Mouse (Mus musculus) spleen, adult 2 months (tissue): ENCODE results near the gene Bglap2. TPM values are rescaled to one million over a fixed set of nuclear protein-coding genes. Genes with fewer than 3 reads are reported as not detected.
"Not testable (repeated sequence)": the region's sequence is repeated elsewhere in the genome, so short reads cannot be mapped to it uniquely, and the experiment has no call there.

Source experiments
- DNase-seq, 2 experiments: peaks; one replicate each; pipeline versions ENCODE4 v3.0.0 to v3.0.0-alpha.2; 2012 to 2021; ENCODE audit warnings: low spot score in 2 of 2, low read depth in 1 of 2
- H3K27ac ChIP-seq: fragments of 200-500 bp; 2 replicates; pipeline ENCODE4 v1.5.1; 2012; ENCODE audit warnings: low read length, inconsistent platforms; ENCODE audit not compliant: insufficient read depth
- H3K27me3 ChIP-seq: fragments of 200-500 bp; 2 replicates; pipeline ENCODE4 v1.6.1; 2012; ENCODE audit warnings: mild to moderate bottlenecking, moderate library complexity, low read length, inconsistent platforms; ENCODE audit not compliant: control insufficient read depth, insufficient read depth
- H3K36me3 ChIP-seq: fragments of 200-500 bp; 2 replicates; pipeline ENCODE4 v1.6.1; 2012; ENCODE audit warnings: mild to moderate bottlenecking, low read length, inconsistent platforms; ENCODE audit not compliant: control insufficient read depth, insufficient read depth
- H3K4me1 ChIP-seq: fragments of 200-500 bp; 2 replicates; pipeline ENCODE4 v1.6.1; 2011; ENCODE audit warnings: inconsistent platforms; ENCODE audit not compliant: control insufficient read depth, insufficient read depth, insufficient read length
- H3K4me3 ChIP-seq: fragments of 200-500 bp; 2 replicates; pipeline ENCODE4 v1.5.1; 2011; ENCODE audit warnings: mild to moderate bottlenecking, inconsistent platforms; ENCODE audit not compliant: insufficient read depth, insufficient read length; ENCODE audit errors: extremely low read depth
- CTCF ChIP-seq: fragments of 200-500 bp; IDR thresholded peaks from 2 replicates; pipeline ENCODE4 v1.5.1; 2011; ENCODE audit warnings: mild to moderate bottlenecking, inconsistent platforms; ENCODE audit not compliant: insufficient read depth, insufficient read length, insufficient replicate concordance; ENCODE audit errors: extremely low read depth
- POLR2A ChIP-seq: fragments of 200-500 bp; IDR thresholded peaks from 2 replicates; pipeline ENCODE4 v1.6.1; 2011; ENCODE audit warnings: low read depth, low read length, inconsistent platforms
- WGBS: fragments of 180-500 bp; shearing (Covaris S2); methylation state at CpG from one replicate; pipeline ENCODE4 v1.1.7; 2018; 5-methylcytosine and 5-hydroxymethylcytosine counted together
- polyA plus RNA-seq: library from polyadenylated mRNA; depleted of rRNA; stranded (reverse); fragments of >200 nt; gene quantifications from 2 replicates; pipeline ENCODE4 v1.2.3, GENCODE M21; 2012; rRNA removed

The Bglap2 gene
- polyA plus RNA-seq, result not detected in 2 replicates

GRCm38 (mm10) chr3:88378599-88378998 lies at the start of gene Bglap2:
Bglap2 (minus strand) TSS chr3:88378699.
- H3K4me1 ChIP-seq, DNase-seq, H3K27ac ChIP-seq, H3K27me3 ChIP-seq, H3K36me3 ChIP-seq, H3K4me3 ChIP-seq: not testable (repeated sequence)
- WGBS, result 87% methylated on average over 5 of the region's 5 CpGs

GRCm38 (mm10) chr3:88427342-88427905 lies 48.9 kb upstream of the Bglap2 start:
- H3K4me3 ChIP-seq, result no peak overlapping the region
- 65% methylated on average over 4 of the region's 4 CpGs for WGBS
- no peaks in the 10 kb centered on the region for H3K27me3 ChIP-seq
- no peak overlapping the region for H3K27ac ChIP-seq
- H3K36me3 ChIP-seq, result no peaks in the 10 kb centered on the region
- no peak for DNase-seq
- H3K4me1 ChIP-seq, result peaks cover 8% of the 10 kb centered on the region; the same call in 1 of the 2 replicates
- TF ChIP-seq POLR2A, result no peak
- TF ChIP-seq CTCF, result no peak

- Histone ChIP-seq H3K4me1 (peaks cover 8% of the 10 kb centered on the region; the same call in 1 of the 2 replicates), H3K27ac (no peak overlapping the region), H3K4me3 (no peak overlapping the region), H3K27me3 (no peaks in the 10 kb centered on the region), H3K36me3 (peaks cover 3% of the 10 kb centered on the region)
- 80% methylated on average over 10 of the region's 10 CpGs for WGBS
- no peak for TF ChIP-seq CTCF
- TF ChIP-seq POLR2A, result no peak
- no peak for DNase-seq
Measured at GRCm38 (mm10) chr3:88425708-88426420, 47.4 kb upstream of the Bglap2 start.

- H3K4me3 ChIP-seq, result no peak overlapping the region
- peaks cover 8% of the 10 kb centered on the region for H3K36me3 ChIP-seq
- 29% methylated on average over 2 of the region's 2 CpGs for WGBS
- H3K27me3 ChIP-seq, result no peaks in the 10 kb centered on the region
- DNase-seq, result no peak
- TF ChIP-seq POLR2A (no peak), CTCF (no peak)
- H3K4me1 ChIP-seq, result peaks cover 8% of the 10 kb centered on the region; the same call in 1 of the 2 replicates
- no peak overlapping the region for H3K27ac ChIP-seq
Measured at GRCm38 (mm10) chr3:88425330-88425689, 46.8 kb upstream of the Bglap2 start.

GRCm38 (mm10) chr3:88424605-88425329 lies 46.3 kb upstream of the Bglap2 start, which contains the start of gene Slc25a44:
Slc25a44 (minus strand) TSS chr3:88425139.
- DNase-seq, result peak; percentile 94
- Histone ChIP-seq H3K36me3 (peaks cover 12% of the 10 kb centered on the region), H3K4me1 (peaks cover 8% of the 10 kb centered on the region; the same call in 1 of the 2 replicates), H3K4me3 (peak within 1 kb of the TSS; percentile 84), H3K27ac (no peak within 1 kb of the TSS), H3K27me3 (no peaks in the 10 kb centered on the region)
- WGBS, result under 1% methylated on average over 35 of the region's 35 CpGs
- TF ChIP-seq POLR2A (peak; percentile 42), CTCF (no peak)

GRCm38 (mm10) chr3:88422020-88422720 lies 43.7 kb upstream of the Bglap2 start:
- H3K4me1 ChIP-seq, result peaks cover 8% of the 10 kb centered on the region; the same call in 1 of the 2 replicates
- no peak overlapping the region for H3K4me3 ChIP-seq
- 75% methylated on average over 9 of the region's 9 CpGs for WGBS
- peak overlapping the region; percentile 45; the same call in 1 of the 2 replicates for H3K27ac ChIP-seq
- no peak for DNase-seq
- TF ChIP-seq CTCF, result no peak
- TF ChIP-seq POLR2A, result no peak
- H3K36me3 ChIP-seq, result peaks cover 18% of the 10 kb centered on the region
- H3K27me3 ChIP-seq, result no peaks in the 10 kb centered on the region
